Mouse (Mus musculus) megakaryocyte, embryonic 14.5 days (primary cell): Measurements from ENCODE around the gene Ndufv2. TPM values are rescaled to one million over a fixed set of nuclear protein-coding genes. Genes with fewer than 3 reads are reported as not detected.
"Not testable (repeated sequence)": the region's sequence is repeated elsewhere in the genome, so short reads cannot be mapped to it uniquely, and the experiment has no call there.

ENCODE experiments used
- H3K27me3 ChIP-seq: replicated peaks from 2 replicates; pipeline ENCODE3; 2012; ENCODE audit warnings: inconsistent platforms
- H3K36me3 ChIP-seq: replicated peaks from 2 replicates; pipeline ENCODE3; 2012; ENCODE audit warnings: low read length, inconsistent platforms, mixed read lengths
- H3K4me1 ChIP-seq: 2 replicates; pipeline ENCODE4 v1.6.1; 2012; ENCODE audit warnings: inconsistent platforms
- H3K4me3 ChIP-seq: replicated peaks from 2 replicates; pipeline ENCODE3; 2012; ENCODE audit warnings: moderate library complexity, mild to moderate bottlenecking, inconsistent platforms
- H3K9me3 ChIP-seq: 2 replicates; pipeline ENCODE4 v1.6.1; 2012; ENCODE audit warnings: inconsistent platforms
- FLI1 ChIP-seq: IDR thresholded peaks from 2 replicates; pipeline ENCODE4 v1.6.1; 2012; ENCODE audit warnings: low read length, inconsistent platforms, mixed read lengths
- GATA1 ChIP-seq: IDR thresholded peaks from 3 replicates; pipeline ENCODE4 v1.6.1; 2012; ENCODE audit warnings: mixed read lengths, low read length, inconsistent platforms, borderline replicate concordance
- polyA plus RNA-seq: library from polyadenylated mRNA; stranded (reverse); fragments of >175 nt; gene quantifications from 2 replicates; pipeline ENCODE4 v1.2.3, GENCODE M21; 2012; ENCODE audit warnings: low replicate concordance; ENCODE audit not compliant: insufficient read depth

The Ndufv2 gene
- polyA plus RNA-seq, 1 experiment, result 88.7 TPM

GRCm38 (mm10) chr17:66061241-66061938 lies 40.0 kb downstream of the Ndufv2 start:
- H3K9me3 ChIP-seq, result no peaks in the 10 kb centered on the region
- peaks cover 46% of the 10 kb centered on the region for H3K4me1 ChIP-seq
- no peak overlapping the region for H3K4me3 ChIP-seq
- peaks cover 4% of the 10 kb centered on the region for H3K36me3 ChIP-seq
- TF ChIP-seq GATA1 (no peak), FLI1 (no peak)
- H3K27me3 ChIP-seq, result no peaks in the 10 kb centered on the region

GRCm38 (mm10) chr17:66058160-66058559 lies 43.2 kb downstream of the Ndufv2 start:
- H3K4me3 ChIP-seq, result no peak overlapping the region
- H3K27me3 ChIP-seq, result no peaks in the 10 kb centered on the region

GRCm38 (mm10) chr17:66057145-66057544 lies 44.2 kb downstream of the Ndufv2 start:
- H3K4me3 ChIP-seq, result no peak overlapping the region
- TF ChIP-seq FLI1 (no peak), GATA1 (no peak)
- H3K27me3 ChIP-seq, result no peaks in the 10 kb centered on the region
- H3K9me3 ChIP-seq, result no peaks in the 10 kb centered on the region
- peaks cover 6% of the 10 kb centered on the region for H3K36me3 ChIP-seq
- peaks cover 56% of the 10 kb centered on the region for H3K4me1 ChIP-seq

More at GRCm38 (mm10) chr17:66058160-66058559, 43.2 kb downstream of the Ndufv2 start:
- peaks cover 49% of the 10 kb centered on the region for H3K4me1 ChIP-seq
- no peaks in the 10 kb centered on the region for H3K9me3 ChIP-seq
- no peak for TF ChIP-seq GATA1
- no peak for TF ChIP-seq FLI1
- peaks cover 4% of the 10 kb centered on the region for H3K36me3 ChIP-seq

- Histone ChIP-seq H3K27me3 (no peaks in the 10 kb centered on the region), H3K36me3 (peaks cover 35% of the 10 kb centered on the region), H3K4me3 (no peak overlapping the region), H3K9me3 (no peaks in the 10 kb centered on the region), H3K4me1 (peaks cover 51% of the 10 kb centered on the region)
- TF ChIP-seq FLI1 (no peak), GATA1 (no peak)
Measured at GRCm38 (mm10) chr17:66053349-66053748, 48.0 kb downstream of the Ndufv2 start.

GRCm38 (mm10) chr17:66048795-66049194 lies 52.6 kb downstream of the Ndufv2 start:
- no peak for TF ChIP-seq FLI1
- TF ChIP-seq GATA1, result no peak
- H3K4me3 ChIP-seq, result no peak overlapping the region
- H3K4me1 ChIP-seq, result peaks cover 31% of the 10 kb centered on the region
- H3K9me3 ChIP-seq, result no peaks in the 10 kb centered on the region
- peaks cover 62% of the 10 kb centered on the region for H3K36me3 ChIP-seq
- H3K27me3 ChIP-seq, result no peaks in the 10 kb centered on the region

- peaks cover 25% of the 10 kb centered on the region for H3K4me1 ChIP-seq
- no peaks in the 10 kb centered on the region for H3K27me3 ChIP-seq
- TF ChIP-seq GATA1, result no peak
- no peak for TF ChIP-seq FLI1
- H3K9me3 ChIP-seq, result no peaks in the 10 kb centered on the region
- no peak overlapping the region for H3K4me3 ChIP-seq
- peaks cover 63% of the 10 kb centered on the region for H3K36me3 ChIP-seq
Measured at GRCm38 (mm10) chr17:66048199-66048598, 53.2 kb downstream of the Ndufv2 start.

- not testable (repeated sequence) for H3K9me3 ChIP-seq, H3K4me3 ChIP-seq, H3K27me3 ChIP-seq
- Histone ChIP-seq H3K36me3 (peaks cover 55% of the 10 kb centered on the region), H3K4me1 (peaks cover 11% of the 10 kb centered on the region)
Measured at GRCm38 (mm10) chr17:66043679-66044078, 57.7 kb downstream of the Ndufv2 start.

- Histone ChIP-seq H3K36me3 (peaks cover 52% of the 10 kb centered on the region), H3K4me1 (peaks cover 6% of the 10 kb centered on the region; the same call in 1 of the 2 replicates), H3K27me3 (no peaks in the 10 kb centered on the region), H3K4me3 (no peak overlapping the region), H3K9me3 (no peaks in the 10 kb centered on the region)
- no peak for TF ChIP-seq FLI1
- TF ChIP-seq GATA1, result no peak
Measured at GRCm38 (mm10) chr17:66041020-66041419, 60.3 kb downstream of the Ndufv2 start.

- Histone ChIP-seq H3K4me1 (peaks cover 9% of the 10 kb centered on the region), H3K36me3 (peaks cover 45% of the 10 kb centered on the region), H3K9me3 (no peaks in the 10 kb centered on the region), H3K4me3 (no peak overlapping the region), H3K27me3 (no peaks in the 10 kb centered on the region)
- TF ChIP-seq FLI1 (no peak), GATA1 (no peak)
Measured at GRCm38 (mm10) chr17:66033239-66033638, 68.1 kb downstream of the Ndufv2 start.

- H3K4me1 ChIP-seq, result peaks cover 11% of the 10 kb centered on the region
- H3K4me3 ChIP-seq, result no peak overlapping the region
- H3K27me3 ChIP-seq, result no peaks in the 10 kb centered on the region
- TF ChIP-seq GATA1, result no peak
- TF ChIP-seq FLI1, result no peak
- no peaks in the 10 kb centered on the region for H3K9me3 ChIP-seq
- peaks cover 45% of the 10 kb centered on the region for H3K36me3 ChIP-seq
Measured at GRCm38 (mm10) chr17:66031991-66032390, 69.4 kb downstream of the Ndufv2 start.

Other genes starting within 250 kb of the Ndufv2 start
- 83.9 and 184 TPM in 2 replicates for gene Ralbp1, start 215.8 kb downstream of the Ndufv2 start, polyA plus RNA-seq
- gene Twsg1, start 150.3 kb downstream of the Ndufv2 start, polyA plus RNA-seq, result 1.9 and 3.3 TPM in 2 replicates
- 0.29 and 5.9 TPM in 2 replicates for gene Ankrd12, start 24.5 kb downstream of the Ndufv2 start, polyA plus RNA-seq
- 19.3 and 64.7 TPM in 2 replicates for gene Washc1, start 10.0 kb upstream of the Ndufv2 start, polyA plus RNA-seq
- gene Ddx11, start 22.0 kb upstream of the Ndufv2 start, polyA plus RNA-seq, result 2.2 and 3.1 TPM in 2 replicates